Mouse (Mus musculus): ENCODE results near the gene Cideb. TPM values are rescaled to one million over a fixed set of nuclear protein-coding genes. Genes with fewer than 3 reads are reported as not detected.

Gene Cideb
- 1 to 10 TPM in 1 of 2 experiments, under 1 TPM in 1; 0.93 to 1.3 TPM for total RNA-seq (2021)
- long read RNA-seq, experiment 1 = 0 reads
- long read RNA-seq, experiment 2 = 0 reads

DNA sequence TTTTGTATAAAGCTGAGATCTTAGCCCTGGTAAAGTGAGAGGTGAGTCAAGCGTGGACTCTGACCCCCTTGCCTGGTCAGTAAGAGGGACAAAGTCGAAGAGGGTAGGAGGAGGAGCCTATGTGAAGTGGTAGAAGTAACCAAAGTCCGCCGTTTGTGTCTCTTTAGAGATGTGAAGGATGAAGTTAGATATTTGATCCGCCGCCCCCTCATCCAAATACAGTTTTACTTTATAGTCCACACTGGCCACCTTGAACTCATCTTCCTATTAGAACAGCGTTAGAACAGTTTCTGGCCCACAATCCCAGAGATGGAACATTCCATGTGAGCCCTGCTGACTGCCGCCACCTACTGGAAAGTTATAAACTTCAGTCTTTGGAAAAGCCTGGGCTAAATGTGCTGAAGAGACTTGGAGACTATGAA, at the start of gene Cideb:
TSS of gene Cideb (minus strand) at position 96 of the 422 bp plus-strand sequence.
- peak; percentile 43 to 65 for DNase-seq

GRCm38 (mm10) chr14:55795380-55796163, 37.3 kb upstream of the Cideb start:
- no peak for DNase-seq

DNA sequence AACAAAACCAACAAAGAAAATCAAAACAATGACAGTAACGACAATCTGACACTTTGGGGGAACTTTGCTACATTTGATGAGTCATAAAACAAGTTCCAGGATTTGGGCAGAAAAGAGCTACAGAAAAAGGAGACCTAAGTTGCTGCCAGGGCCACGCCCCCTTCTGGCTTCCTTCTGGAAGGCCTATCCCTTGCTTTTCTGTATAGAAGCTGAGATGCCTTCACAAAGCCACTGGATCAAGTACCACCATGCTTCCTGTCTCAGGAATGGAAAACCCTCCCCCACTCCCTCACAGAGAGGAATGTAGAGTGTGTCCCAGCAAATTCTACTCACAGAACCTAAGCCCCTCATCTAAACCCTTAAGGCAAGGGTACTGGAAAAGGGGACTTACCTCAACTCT, 35.7 kb upstream of the Cideb start:
- DNase-seq = peak in 1 of 2 experiments; percentile 37

GRCm38 (mm10) chr14:55793461-55793860, 35.2 kb upstream of the Cideb start:
- no peak for DNase-seq

GRCm38 (mm10) chr14:55788256-55789050, 30.2 kb upstream of the Cideb start, which contains the start of gene Ripk3:
Ripk3 (minus strand) TSS chr14:55788865.
- peak; percentile 43 to 65 for DNase-seq

- no peak for DNase-seq
Measured at GRCm38 (mm10) chr14:55787731-55788130, 29.5 kb upstream of the Cideb start.

DNA sequence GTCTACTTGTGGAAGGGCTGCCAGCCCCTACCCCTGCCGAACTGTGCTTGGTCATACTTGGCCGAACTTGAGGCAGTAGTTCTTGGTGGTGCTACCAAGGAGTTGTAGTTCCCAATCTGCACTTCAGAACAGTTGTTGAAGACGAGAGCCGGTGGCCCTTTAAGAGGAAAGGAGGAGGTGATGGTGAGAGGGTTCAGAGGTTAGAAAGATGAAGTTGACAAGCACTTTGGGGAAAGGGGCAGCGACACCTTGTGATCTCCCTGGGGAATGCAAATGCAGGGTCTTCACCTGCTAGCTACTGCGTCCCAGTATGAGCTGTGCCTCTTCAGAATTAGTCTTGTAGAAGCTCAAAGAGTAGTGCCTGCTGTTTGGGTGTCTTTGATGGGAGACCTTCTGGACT, 26.9 kb upstream of the Cideb start:
- no peak for DNase-seq

GRCm38 (mm10) chr14:55783958-55784235, 25.6 kb upstream of the Cideb start, which contains the start of gene Adcy4:
Adcy4 (minus strand) TSS chr14:55784095.
- peak in 1 of 2 experiments; percentile 27 for DNase-seq

DNA sequence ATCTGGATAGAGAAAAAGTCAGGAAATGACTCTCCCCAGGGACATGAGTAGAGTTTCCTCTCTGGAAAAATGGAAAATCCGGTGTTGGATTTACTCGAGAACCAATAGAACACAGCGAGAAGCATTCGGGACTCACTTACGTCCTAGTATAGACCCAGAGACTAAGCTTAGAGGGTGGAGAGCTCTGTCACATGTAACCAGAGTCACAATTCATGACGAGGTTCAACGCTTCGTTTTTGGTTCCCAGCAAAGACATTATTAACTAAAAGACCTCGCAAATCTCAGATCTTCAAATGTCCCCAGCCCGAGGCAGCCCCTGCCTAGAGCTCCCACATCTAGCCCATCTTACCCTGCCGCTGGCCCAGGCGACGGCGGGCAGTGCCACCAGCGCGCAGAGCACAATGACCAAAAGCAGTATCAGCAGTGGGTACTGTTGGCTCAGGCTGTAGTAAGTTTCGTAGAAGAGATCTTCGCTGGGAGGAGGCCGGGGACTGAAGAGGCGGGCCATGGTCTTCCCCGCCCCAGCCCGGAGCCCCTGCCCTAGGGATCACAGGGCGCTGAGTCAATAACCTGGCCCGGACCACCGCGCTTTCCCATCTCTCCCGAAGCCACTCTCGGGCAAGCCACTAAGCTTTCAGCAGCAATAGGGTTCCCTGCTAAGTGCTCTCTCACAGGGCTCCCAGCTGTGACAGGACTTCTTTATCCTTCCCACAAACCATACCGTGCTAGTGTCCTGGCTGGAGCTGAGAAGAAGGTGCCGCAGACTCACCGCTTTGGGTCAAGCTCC, 25.1 kb upstream of the Cideb start:
- DNase-seq = no peak

DNA sequence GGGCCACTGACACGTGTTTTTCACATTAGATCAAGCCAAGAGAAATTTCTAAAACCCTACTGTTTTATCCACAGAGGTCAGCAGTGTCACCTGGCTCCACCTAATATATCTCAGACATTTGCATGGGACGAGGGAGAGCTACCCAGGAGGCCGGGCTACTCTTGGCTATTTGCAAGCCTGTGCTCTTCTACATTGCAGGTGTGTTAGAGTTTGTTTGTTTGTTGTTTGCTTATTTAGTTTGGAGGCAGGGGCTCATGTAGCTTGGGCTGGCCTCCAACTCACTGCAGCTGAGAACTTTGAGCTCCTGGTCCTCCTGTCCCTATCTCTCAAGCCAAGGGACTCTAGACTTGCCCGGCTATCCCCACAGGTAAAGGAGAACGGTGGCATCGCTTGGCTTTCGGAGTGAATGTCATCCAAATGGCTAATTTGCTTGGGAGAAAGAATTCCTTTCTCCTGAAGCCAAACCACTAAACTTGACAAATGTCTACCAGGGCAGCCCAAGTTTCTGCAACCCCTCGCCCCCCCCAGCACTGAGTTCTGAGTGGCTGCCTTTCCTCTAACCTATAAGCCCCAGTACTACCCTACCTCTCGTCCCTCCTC, 24.2 kb upstream of the Cideb start:
- no peak for DNase-seq

- DNase-seq = peak; percentile 69 to 78
Measured at GRCm38 (mm10) chr14:55781310-55781709, 23.1 kb upstream of the Cideb start.

DNA sequence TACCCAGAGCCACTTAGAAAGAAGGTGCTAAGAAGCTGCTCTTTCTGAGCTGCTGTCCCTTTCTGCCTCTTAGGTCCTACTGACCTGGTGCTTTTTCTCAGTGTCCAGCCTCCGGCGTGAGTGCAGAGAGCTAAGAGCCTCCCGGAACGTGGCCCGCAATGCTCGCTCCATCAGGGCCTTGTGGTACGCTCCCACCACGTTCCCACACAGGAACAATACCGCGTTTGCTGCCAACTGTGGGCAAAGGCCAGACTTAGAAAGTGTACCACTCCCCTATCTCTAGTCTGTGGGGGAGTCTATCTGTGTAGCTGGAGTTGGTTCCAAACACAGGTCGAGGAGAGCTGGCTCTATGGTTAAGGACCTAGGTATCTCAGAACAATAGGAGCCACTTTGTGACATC, 22.5 kb upstream of the Cideb start:
- no peak for DNase-seq

GRCm38 (mm10) chr14:55779656-55780055, 21.4 kb upstream of the Cideb start:
- no peak for DNase-seq

DNA sequence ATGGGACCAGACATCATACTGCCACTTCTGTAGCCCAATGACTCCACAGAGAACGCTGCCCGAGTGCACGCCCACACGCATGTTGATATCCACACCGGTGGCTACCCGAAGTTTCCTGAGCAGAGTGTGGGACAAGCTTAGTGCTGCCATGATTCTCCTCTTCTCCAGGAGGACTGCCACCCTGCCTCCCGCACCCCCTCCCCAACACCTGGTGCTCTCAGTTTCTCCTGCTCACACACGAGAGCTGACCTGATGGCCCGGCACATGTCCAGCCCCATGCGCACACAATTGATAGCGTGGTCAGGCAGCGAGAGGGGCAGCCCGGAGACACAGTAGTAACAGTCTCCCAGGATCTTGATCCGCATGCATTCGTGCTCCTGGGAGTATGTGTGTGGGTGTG, 20.4 kb upstream of the Cideb start:
- no peak for DNase-seq

GRCm38 (mm10) chr14:55777806-55778205, 19.5 kb upstream of the Cideb start:
- DNase-seq = no peak

GRCm38 (mm10) chr14:55777176-55777575, 18.9 kb upstream of the Cideb start:
- DNase-seq = no peak

GRCm38 (mm10) chr14:55776711-55777110, 18.5 kb upstream of the Cideb start:
- no peak for DNase-seq

DNA sequence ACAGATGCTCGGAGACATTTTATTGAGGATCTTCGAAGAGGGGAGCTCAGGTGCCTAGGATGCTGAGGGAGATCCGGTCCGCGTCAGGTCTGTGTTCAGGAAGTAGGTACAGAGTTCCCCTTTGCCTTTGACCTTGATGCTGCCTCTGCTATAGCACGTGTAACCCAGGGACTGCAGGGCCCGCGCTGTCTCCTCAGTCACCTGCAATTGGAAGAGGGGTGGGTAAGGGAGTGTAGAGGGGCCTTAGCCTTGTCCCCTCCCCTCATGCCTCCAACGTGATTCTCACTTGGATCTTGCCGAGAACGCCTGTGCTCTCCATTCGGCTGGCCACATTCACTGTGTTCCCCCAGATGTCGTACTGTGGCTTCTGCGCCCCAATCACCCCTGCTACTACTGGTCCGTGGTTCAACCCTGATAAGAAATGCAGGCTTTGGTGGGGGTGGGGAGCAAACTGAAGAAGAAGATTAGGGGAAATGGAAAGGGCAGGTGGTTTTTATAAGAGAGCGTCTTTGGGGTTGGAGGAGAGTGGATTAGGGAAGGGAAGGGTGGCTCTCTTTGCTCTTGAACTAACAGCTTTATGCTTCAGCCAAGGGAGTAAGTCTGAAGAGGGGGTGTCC, 10.9 kb upstream of the Cideb start:
- no peak for DNase-seq

GRCm38 (mm10) chr14:55768555-55768954, 10.3 kb upstream of the Cideb start:
- peak in 1 of 2 experiments; percentile 26 for DNase-seq

GRCm38 (mm10) chr14:55767519-55768414, 9.5 kb upstream of the Cideb start:
- DNase-seq = peak; percentile 64 to 76

All from adrenal gland, postnatal 36 days (tissue).